Mouse (Mus musculus): ENCODE results near the gene Ush1c. TPM values are rescaled to one million over a fixed set of nuclear protein-coding genes. Genes with fewer than 3 reads are reported as not detected.

Gene Ush1c
- 1 to 10 TPM; 1.6 to 1.8 TPM for total RNA-seq (2021)
- polyA plus RNA-seq (2012; rRNA removed) = 0.06 TPM in 1 of 2 replicates, not detected in the other
- long read RNA-seq, partial matches to known transcripts = 0 of 1 reads
- long read RNA-seq, other reads (novel, unspliced or antisense) = 0 of 1 reads

- no peak for DNase-seq
These were observed at the start of gene Ush1c for GRCm38 (mm10) chr7:46238346-46238745. Gene Ush1c (minus strand): TSS chr7:46238503.

GRCm38 (mm10) chr7:46287051-46287450 is 48.7 kb upstream of the Ush1c start:
- no peak for DNase-seq

GRCm38 (mm10) chr7:46286391-46286790 is 48.1 kb upstream of the Ush1c start:
- no peak for DNase-seq

GRCm38 (mm10) chr7:46285161-46285839 is 47.0 kb upstream of the Ush1c start:
- DNase-seq = no peak

- DNase-seq = peak; percentile 68
These were observed 45.4 kb upstream of the Ush1c start for GRCm38 (mm10) chr7:46283681-46284080.

- no peak for DNase-seq
These were observed 44.0 kb upstream of the Ush1c start for GRCm38 (mm10) chr7:46282276-46282675.

GRCm38 (mm10) chr7:46280896-46281295 is 42.6 kb upstream of the Ush1c start:
- DNase-seq = no peak

- peak; percentile 31 for DNase-seq
These were observed 41.6 kb upstream of the Ush1c start for GRCm38 (mm10) chr7:46279946-46280345.

- no peak for DNase-seq
These were observed 37.9 kb upstream of the Ush1c start for GRCm38 (mm10) chr7:46276156-46276555.

- no peak for DNase-seq
These were observed 13.5 kb upstream of the Ush1c start for GRCm38 (mm10) chr7:46251841-46252240.

GRCm38 (mm10) chr7:46247606-46248005 is 9.3 kb upstream of the Ush1c start:
- peak; percentile 41 for DNase-seq

- DNase-seq = peak; percentile 82
These were observed 8.6 kb upstream of the Ush1c start for GRCm38 (mm10) chr7:46246876-46247275.

- DNase-seq = no peak
These were observed 2.4 kb upstream of the Ush1c start, which contains the start of gene Otog for GRCm38 (mm10) chr7:46240696-46241095. Gene Otog (plus strand): TSS chr7:46240987.

- no peak for DNase-seq
These were observed 1.8 kb upstream of the Ush1c start for GRCm38 (mm10) chr7:46240091-46240490.

GRCm38 (mm10) chr7:46237192-46237591 is 1.1 kb downstream of the Ush1c start:
- no peak for DNase-seq

- DNase-seq = no peak
These were observed 1.9 kb downstream of the Ush1c start for GRCm38 (mm10) chr7:46236363-46236762.

- DNase-seq = no peak
These were observed 2.4 kb downstream of the Ush1c start for GRCm38 (mm10) chr7:46235948-46236347.

GRCm38 (mm10) chr7:46226936-46227335 is 11.4 kb downstream of the Ush1c start:
- DNase-seq = no peak

GRCm38 (mm10) chr7:46226253-46226652 is 12.1 kb downstream of the Ush1c start:
- peak; percentile 38 for DNase-seq

- no peak for DNase-seq
These were observed 17.6 kb downstream of the Ush1c start for GRCm38 (mm10) chr7:46220591-46221129.

- no peak for DNase-seq
These were observed 19.9 kb downstream of the Ush1c start for GRCm38 (mm10) chr7:46218415-46218814.

GRCm38 (mm10) chr7:46216481-46216880 is 21.8 kb downstream of the Ush1c start:
- no peak for DNase-seq

- no peak for DNase-seq
These were observed 28.0 kb downstream of the Ush1c start for GRCm38 (mm10) chr7:46210276-46210675.

GRCm38 (mm10) chr7:46208131-46208530 is 30.2 kb downstream of the Ush1c start:
- DNase-seq = no peak

Measured in adrenal gland, adult 2 months (tissue).